Mouse (Mus musculus): ENCODE results near the gene 4930523C07Rik. TPM values are rescaled to one million over a fixed set of nuclear protein-coding genes. Genes with fewer than 3 reads are reported as not detected.

The 4930523C07Rik gene
- polyA plus RNA-seq, 1 experiment from 2014 or later, result 2.8 TPM

GRCm38 (mm10) chr1:160025895-160026255 is 18.3 kb upstream of the 4930523C07Rik start:
- ATAC-seq (ENCODE audit: low FRiP score) (no peak), DNase-seq (ENCODE audit: low spot score) (no peak)
- no peaks in the 10 kb centered on the region for H3K27me3 ChIP-seq (ENCODE audit: control insufficient read depth, insufficient read depth, low read length)
- H3K4me3 ChIP-seq (replicated peaks; ENCODE audit: low read length), result no peak overlapping the region
- H3K36me3 ChIP-seq (replicated peaks; ENCODE audit: control insufficient read depth, insufficient read depth), result no peaks in the 10 kb centered on the region
- no peak overlapping the region for H3K9ac ChIP-seq
- WGBS, result 92% methylated on average over 5 of the region's 5 CpGs
- H3K4me1 ChIP-seq (replicated peaks; ENCODE audit: control insufficient read depth, insufficient read depth, low read length), result no peaks in the 10 kb centered on the region
- H3K4me2 ChIP-seq (replicated peaks), result no peak overlapping the region
- H3K27ac ChIP-seq, result no peak overlapping the region
- H3K9me3 ChIP-seq (ENCODE audit: control insufficient read depth, low read length), result peaks cover 3% of the 10 kb centered on the region; the same call in 1 of the 2 replicates

- DNase-seq (ENCODE audit: low spot score) (no peak), ATAC-seq (ENCODE audit: low FRiP score) (no peak)
- Histone ChIP-seq H3K4me1 (replicated peaks; ENCODE audit: control insufficient read depth, insufficient read depth, low read length) (no peaks in the 10 kb centered on the region), H3K36me3 (replicated peaks; ENCODE audit: control insufficient read depth, insufficient read depth) (no peaks in the 10 kb centered on the region), H3K9ac (no peak overlapping the region), H3K27ac (no peak overlapping the region), H3K9me3 (ENCODE audit: control insufficient read depth, low read length) (peaks cover 3% of the 10 kb centered on the region; the same call in 1 of the 2 replicates), H3K4me3 (replicated peaks; ENCODE audit: low read length) (no peak overlapping the region), H3K27me3 (ENCODE audit: control insufficient read depth, insufficient read depth, low read length) (no peaks in the 10 kb centered on the region), H3K4me2 (replicated peaks) (no peak overlapping the region)
- 55% methylated on average over 4 of the region's 4 CpGs for WGBS
These were observed 16.2 kb upstream of the 4930523C07Rik start for GRCm38 (mm10) chr1:160027939-160028338.

- Histone ChIP-seq H3K4me2 (replicated peaks) (no peak overlapping the region), H3K9ac (no peak overlapping the region), H3K4me3 (replicated peaks; ENCODE audit: low read length) (no peak overlapping the region), H3K9me3 (ENCODE audit: control insufficient read depth, low read length) (no peaks in the 10 kb centered on the region), H3K36me3 (replicated peaks; ENCODE audit: control insufficient read depth, insufficient read depth) (no peaks in the 10 kb centered on the region), H3K27ac (no peak overlapping the region), H3K4me1 (replicated peaks; ENCODE audit: control insufficient read depth, insufficient read depth, low read length) (no peaks in the 10 kb centered on the region), H3K27me3 (ENCODE audit: control insufficient read depth, insufficient read depth, low read length) (no peaks in the 10 kb centered on the region)
- DNase-seq (ENCODE audit: low spot score) (no peak), ATAC-seq (ENCODE audit: low FRiP score) (no peak)
- WGBS, result 86% methylated on average over 4 of the region's 4 CpGs
These were observed 10.1 kb upstream of the 4930523C07Rik start for GRCm38 (mm10) chr1:160033948-160034598.

GRCm38 (mm10) chr1:160035561-160035960 is 8.6 kb upstream of the 4930523C07Rik start:
- H3K4me1 ChIP-seq (replicated peaks; ENCODE audit: control insufficient read depth, insufficient read depth, low read length), result no peaks in the 10 kb centered on the region
- H3K4me3 ChIP-seq (replicated peaks; ENCODE audit: low read length), result no peak overlapping the region
- no peak for ATAC-seq (ENCODE audit: low FRiP score)
- H3K27me3 ChIP-seq (ENCODE audit: control insufficient read depth, insufficient read depth, low read length), result no peaks in the 10 kb centered on the region
- DNase-seq (ENCODE audit: low spot score), result no peak
- 79% methylated on average over 3 of the region's 3 CpGs for WGBS
- no peak overlapping the region for H3K4me2 ChIP-seq (replicated peaks)
- H3K27ac ChIP-seq, result no peak overlapping the region
- H3K9ac ChIP-seq, result no peak overlapping the region
- no peaks in the 10 kb centered on the region for H3K36me3 ChIP-seq (replicated peaks; ENCODE audit: control insufficient read depth, insufficient read depth)
- no peaks in the 10 kb centered on the region for H3K9me3 ChIP-seq (ENCODE audit: control insufficient read depth, low read length)

- Histone ChIP-seq H3K9me3 (ENCODE audit: control insufficient read depth, low read length) (no peaks in the 10 kb centered on the region), H3K9ac (no peak overlapping the region), H3K4me2 (replicated peaks) (no peak overlapping the region), H3K4me1 (replicated peaks; ENCODE audit: control insufficient read depth, insufficient read depth, low read length) (no peaks in the 10 kb centered on the region), H3K27ac (no peak overlapping the region), H3K36me3 (replicated peaks; ENCODE audit: control insufficient read depth, insufficient read depth) (no peaks in the 10 kb centered on the region), H3K4me3 (replicated peaks; ENCODE audit: low read length) (no peak overlapping the region), H3K27me3 (ENCODE audit: control insufficient read depth, insufficient read depth, low read length) (no peaks in the 10 kb centered on the region)
- DNase-seq (ENCODE audit: low spot score), result no peak
- no peak for ATAC-seq (ENCODE audit: low FRiP score)
- 89% methylated on average over 4 of the region's 5 CpGs for WGBS
These were observed 7.1 kb upstream of the 4930523C07Rik start for GRCm38 (mm10) chr1:160036996-160037521.

DNA sequence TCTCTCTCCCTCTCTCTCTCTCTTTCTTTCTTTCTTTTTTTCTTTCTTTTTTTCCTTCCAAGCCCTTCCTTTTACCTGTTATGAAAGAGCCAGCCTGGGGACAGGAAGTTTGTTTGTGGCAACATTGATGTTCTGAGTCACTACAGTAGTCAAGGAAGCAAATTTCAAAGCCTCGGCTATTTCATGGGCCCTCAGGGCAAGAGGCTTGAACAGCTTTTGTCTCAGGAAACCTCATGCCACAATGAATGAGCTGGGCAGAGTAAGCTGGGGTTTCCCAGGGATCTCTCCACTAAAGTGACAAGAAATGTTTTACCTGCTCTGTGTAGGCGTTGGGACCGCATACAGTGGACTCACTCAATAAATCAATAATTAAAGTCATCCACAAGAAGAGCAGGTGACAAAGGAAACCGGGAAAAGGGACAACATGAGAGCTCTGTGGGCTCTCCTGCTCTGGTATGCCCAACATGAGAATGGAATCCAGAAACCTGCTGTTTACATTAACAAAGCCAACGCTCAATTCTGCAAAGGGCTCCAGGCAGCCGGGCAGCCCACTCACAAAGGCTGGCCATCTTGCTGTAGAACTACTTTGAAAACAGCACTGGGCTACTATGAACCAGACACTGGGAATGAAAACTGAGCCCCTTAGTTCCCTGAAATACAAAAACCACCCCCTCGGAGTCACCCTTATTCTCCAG is 4.1 kb upstream of the 4930523C07Rik start:
- ATAC-seq (ENCODE audit: low FRiP score) (no peak), DNase-seq (ENCODE audit: low spot score) (no peak)
- Histone ChIP-seq H3K9me3 (ENCODE audit: control insufficient read depth, low read length) (no peaks in the 10 kb centered on the region), H3K4me3 (replicated peaks; ENCODE audit: low read length) (no peak overlapping the region), H3K9ac (no peak overlapping the region), H3K4me1 (replicated peaks; ENCODE audit: control insufficient read depth, insufficient read depth, low read length) (no peaks in the 10 kb centered on the region), H3K36me3 (replicated peaks; ENCODE audit: control insufficient read depth, insufficient read depth) (no peaks in the 10 kb centered on the region), H3K27ac (no peak overlapping the region), H3K27me3 (ENCODE audit: control insufficient read depth, insufficient read depth, low read length) (no peaks in the 10 kb centered on the region), H3K4me2 (replicated peaks) (no peak overlapping the region)
- 64% methylated on average over 7 of the region's 7 CpGs for WGBS

GRCm38 (mm10) chr1:160041264-160041775 is 2.9 kb upstream of the 4930523C07Rik start:
- no peak overlapping the region for H3K27ac ChIP-seq
- 95% methylated on average over 7 of the region's 7 CpGs for WGBS

GRCm38 (mm10) chr1:160042351-160042750 is 1.8 kb upstream of the 4930523C07Rik start:
- Histone ChIP-seq H3K4me1 (replicated peaks; ENCODE audit: control insufficient read depth, insufficient read depth, low read length) (no peaks in the 10 kb centered on the region), H3K27ac (no peak overlapping the region), H3K4me3 (replicated peaks; ENCODE audit: low read length) (no peak overlapping the region), H3K9ac (no peak overlapping the region), H3K4me2 (replicated peaks) (no peak overlapping the region), H3K27me3 (ENCODE audit: control insufficient read depth, insufficient read depth, low read length) (no peaks in the 10 kb centered on the region), H3K9me3 (ENCODE audit: control insufficient read depth, low read length) (no peaks in the 10 kb centered on the region), H3K36me3 (replicated peaks; ENCODE audit: control insufficient read depth, insufficient read depth) (no peaks in the 10 kb centered on the region)
- DNase-seq (ENCODE audit: low spot score) (no peak), ATAC-seq (ENCODE audit: low FRiP score) (no peak)
- WGBS, result 76% methylated on average over 7 of the region's 7 CpGs

More at GRCm38 (mm10) chr1:160041264-160041775, 2.9 kb upstream of the 4930523C07Rik start:
- no peaks in the 10 kb centered on the region for H3K4me1 ChIP-seq (replicated peaks; ENCODE audit: control insufficient read depth, insufficient read depth, low read length)
- H3K4me2 ChIP-seq (replicated peaks), result no peak overlapping the region
- no peak overlapping the region for H3K9ac ChIP-seq
- H3K9me3 ChIP-seq (ENCODE audit: control insufficient read depth, low read length), result no peaks in the 10 kb centered on the region
- no peak for DNase-seq (ENCODE audit: low spot score)
- no peaks in the 10 kb centered on the region for H3K36me3 ChIP-seq (replicated peaks; ENCODE audit: control insufficient read depth, insufficient read depth)
- no peak overlapping the region for H3K4me3 ChIP-seq (replicated peaks; ENCODE audit: low read length)
- ATAC-seq (ENCODE audit: low FRiP score), result no peak
- no peaks in the 10 kb centered on the region for H3K27me3 ChIP-seq (ENCODE audit: control insufficient read depth, insufficient read depth, low read length)

- no peak for ATAC-seq (ENCODE audit: low FRiP score)
- no peaks in the 10 kb centered on the region for H3K4me1 ChIP-seq (replicated peaks; ENCODE audit: control insufficient read depth, insufficient read depth, low read length)
- no peaks in the 10 kb centered on the region for H3K36me3 ChIP-seq (replicated peaks; ENCODE audit: control insufficient read depth, insufficient read depth)
- no peak overlapping the region for H3K4me2 ChIP-seq (replicated peaks)
- no peak overlapping the region for H3K27ac ChIP-seq
- 94% methylated on average over 13 of the region's 13 CpGs for WGBS
- no peak overlapping the region for H3K9ac ChIP-seq
- H3K9me3 ChIP-seq (ENCODE audit: control insufficient read depth, low read length), result no peaks in the 10 kb centered on the region
- no peak for DNase-seq (ENCODE audit: low spot score)
- H3K4me3 ChIP-seq (replicated peaks; ENCODE audit: low read length), result no peak overlapping the region
- H3K27me3 ChIP-seq (ENCODE audit: control insufficient read depth, insufficient read depth, low read length), result no peaks in the 10 kb centered on the region
These were observed 759 bp upstream of the 4930523C07Rik start for GRCm38 (mm10) chr1:160043271-160043975.
